Mouse (Mus musculus) c-Kit-negative CD71-positive TER-119-positive erythroid progenitor cells, embryonic 14.5 days (primary cell): ENCODE measurements around the gene Ptprcap.

Experiments used
- DNase-seq: peaks from one replicate; pipeline ENCODE4 v3.0.0-alpha.2; 2013; ENCODE audit warnings: low read depth, low spot score

The Ptprcap gene

DNA sequence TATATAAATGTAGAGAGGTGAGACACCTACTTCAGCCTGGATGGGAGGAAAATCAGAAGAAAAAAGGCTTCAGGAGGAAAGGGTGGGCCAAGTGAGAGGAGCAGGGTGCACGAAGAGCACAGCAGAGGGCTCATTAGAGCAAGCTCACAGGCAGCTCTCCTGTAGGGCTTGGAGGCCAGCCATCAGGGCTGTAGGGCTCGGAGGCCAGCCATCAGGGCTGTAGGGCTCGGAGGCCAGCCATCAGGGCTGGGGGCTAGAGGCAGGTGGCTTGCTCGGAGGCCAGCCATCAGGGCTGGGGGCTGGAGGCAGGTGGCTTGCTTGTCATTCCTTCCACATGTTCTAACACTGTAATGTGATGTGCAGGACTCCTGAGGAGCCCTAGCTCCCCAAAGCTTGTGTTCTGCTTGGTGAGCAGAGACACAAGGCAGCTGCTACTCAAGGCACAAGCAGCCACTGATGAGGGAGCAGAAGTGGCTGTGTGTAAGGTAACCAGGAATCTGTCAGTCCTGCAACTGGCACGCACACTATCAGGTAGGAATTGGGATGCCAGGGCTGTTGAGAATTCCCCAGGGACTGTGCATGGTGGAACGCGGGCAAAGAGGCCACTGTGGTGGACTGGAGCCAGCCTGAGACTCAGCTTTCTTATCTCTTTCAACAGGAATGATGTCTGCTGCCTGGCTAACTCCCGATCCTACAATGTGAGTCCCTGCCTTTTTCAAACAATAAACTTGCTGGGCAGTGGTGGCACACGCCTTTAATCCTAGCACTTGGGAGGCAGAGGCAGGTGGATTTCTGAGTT, 13.5 kb downstream of the Ptprcap start:
- DNase-seq, result no peak

DNA sequence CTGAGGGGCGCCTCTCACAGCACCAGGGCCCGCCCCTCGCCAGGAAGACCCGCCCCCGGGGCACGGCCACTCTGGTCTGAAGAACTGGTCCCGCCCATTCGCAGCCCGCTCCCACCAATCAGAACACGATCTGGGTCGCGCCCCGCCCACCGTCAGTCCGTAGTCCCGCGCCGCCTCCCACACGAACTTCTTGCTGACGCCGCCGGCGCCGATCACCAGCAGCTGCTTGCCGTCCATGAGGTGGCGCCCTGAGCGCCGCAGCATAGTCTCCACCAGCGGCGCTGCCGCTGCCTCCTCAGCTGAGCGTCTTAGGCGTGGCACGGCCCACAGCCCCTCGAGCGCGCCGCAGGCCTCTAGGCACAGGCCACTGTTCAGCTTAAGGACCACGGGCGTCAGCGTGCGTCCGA, 16.0 kb downstream of the Ptprcap start:
- DNase-seq, result peak; percentile 95

DNA sequence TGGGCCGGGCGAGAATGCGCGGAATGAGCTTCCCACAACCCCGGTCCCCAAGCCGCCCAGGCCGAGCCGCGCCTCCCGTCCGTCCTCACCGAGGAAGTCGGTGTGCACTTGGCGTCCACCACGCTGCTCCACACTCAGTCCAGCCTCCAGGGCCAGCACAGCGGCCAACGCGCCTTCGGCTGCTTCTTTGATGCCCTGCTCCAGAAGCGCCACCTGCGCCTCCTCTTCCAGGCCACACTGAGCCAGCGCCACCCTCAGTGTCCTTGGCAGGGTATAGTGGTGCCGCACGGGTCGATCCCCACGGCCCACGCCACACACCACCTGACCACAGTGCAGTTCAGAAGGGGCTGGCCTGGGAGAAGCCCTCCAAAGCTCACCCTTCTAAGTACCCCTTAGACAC, 16.4 kb downstream of the Ptprcap start:
- no peak for DNase-seq

DNA sequence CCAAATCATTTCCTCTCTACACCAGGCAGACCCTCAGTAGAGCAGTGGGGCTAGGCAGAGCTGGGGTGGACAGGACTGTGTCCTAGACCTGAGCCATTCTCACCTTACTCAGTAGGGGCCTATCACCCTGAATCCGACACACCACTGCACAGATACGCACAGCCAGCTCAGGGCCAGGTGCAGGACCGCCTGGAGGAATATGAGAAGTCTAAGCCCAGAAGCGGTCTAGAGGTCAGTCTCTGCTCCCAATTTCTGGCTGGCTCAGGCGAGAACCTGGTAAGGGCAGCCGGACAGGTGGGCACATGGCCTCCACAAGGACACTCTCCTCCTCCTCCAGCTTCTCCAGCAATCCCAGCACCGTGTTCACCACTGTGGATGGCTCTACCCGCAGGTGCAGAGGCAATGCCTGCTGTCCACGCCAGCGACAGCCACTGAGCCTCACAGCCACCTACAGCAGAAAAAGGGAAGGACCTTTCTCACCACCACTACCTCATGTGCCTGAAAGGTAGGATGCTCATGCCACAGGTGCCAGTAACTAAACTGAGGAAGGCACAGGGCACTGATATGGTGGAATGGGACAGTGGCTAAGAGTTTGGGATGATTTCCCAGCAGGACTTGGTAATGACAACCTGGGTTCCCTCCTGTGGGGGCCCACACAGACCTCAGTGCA, 17.5 kb downstream of the Ptprcap start:
- no peak for DNase-seq

DNA sequence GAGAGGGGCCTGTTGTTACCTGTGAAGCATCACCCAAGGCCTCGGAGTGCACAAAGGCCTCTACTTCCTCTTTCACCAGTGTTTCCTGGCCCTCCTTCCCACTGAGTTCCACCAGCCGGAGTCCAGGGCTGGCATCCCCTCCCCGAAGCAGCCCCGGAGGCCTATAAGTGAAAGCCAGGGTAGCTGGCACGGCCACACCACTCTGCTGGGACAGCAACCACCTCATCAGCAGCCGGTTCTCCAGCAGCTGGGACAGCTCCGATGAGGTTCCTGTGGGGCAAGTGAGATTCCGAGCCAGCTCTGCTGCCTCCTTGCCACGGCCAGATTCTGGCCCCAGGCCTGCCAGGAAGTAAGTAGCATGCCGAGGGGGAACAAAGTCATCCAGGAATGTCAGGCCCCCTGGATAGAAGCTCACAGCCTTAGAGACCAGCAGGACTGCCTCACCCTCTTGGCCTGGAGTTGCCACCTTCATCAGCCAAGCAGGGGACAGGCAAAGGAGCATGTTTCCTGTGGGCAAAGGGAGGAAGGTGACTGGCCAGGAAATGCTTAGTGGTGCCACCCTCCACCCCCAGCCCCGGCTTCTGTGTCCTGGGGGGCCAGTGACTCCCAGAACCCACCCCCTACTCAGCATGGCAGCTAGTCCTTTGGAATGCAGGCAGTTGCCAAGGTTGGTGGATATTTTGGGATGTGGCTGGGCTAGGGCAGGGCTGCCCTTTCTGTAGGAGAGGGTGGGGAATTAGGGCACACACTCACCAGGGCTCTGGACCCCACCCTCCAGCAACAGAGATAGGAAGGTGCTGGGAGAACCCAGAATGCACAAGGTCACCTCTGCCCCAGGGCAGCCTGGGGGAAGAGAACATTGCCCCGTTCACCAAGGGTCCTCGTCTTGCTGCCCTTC, 18.2 kb downstream of the Ptprcap start:
- no peak for DNase-seq

DNA sequence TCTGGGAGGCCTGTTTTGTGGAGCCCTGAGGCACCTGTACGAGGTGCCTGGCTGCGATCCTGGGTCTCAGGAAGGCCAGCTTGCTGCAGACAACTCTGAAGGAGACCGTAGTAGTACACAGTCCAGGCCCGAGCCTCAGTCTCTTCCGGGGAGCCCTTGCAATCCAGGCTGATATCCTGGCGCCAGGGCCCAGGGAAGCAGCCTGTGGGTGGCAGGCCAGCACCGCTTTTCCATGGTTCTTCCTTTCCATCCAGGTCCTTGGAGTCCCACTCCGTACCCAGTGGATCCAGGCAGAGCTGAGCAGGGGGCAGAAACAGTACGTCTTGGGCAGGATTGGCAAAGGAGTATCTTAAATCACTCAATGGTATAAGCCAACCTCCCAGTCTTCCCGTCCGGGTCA, 19.5 kb downstream of the Ptprcap start:
- DNase-seq, result no peak

DNA sequence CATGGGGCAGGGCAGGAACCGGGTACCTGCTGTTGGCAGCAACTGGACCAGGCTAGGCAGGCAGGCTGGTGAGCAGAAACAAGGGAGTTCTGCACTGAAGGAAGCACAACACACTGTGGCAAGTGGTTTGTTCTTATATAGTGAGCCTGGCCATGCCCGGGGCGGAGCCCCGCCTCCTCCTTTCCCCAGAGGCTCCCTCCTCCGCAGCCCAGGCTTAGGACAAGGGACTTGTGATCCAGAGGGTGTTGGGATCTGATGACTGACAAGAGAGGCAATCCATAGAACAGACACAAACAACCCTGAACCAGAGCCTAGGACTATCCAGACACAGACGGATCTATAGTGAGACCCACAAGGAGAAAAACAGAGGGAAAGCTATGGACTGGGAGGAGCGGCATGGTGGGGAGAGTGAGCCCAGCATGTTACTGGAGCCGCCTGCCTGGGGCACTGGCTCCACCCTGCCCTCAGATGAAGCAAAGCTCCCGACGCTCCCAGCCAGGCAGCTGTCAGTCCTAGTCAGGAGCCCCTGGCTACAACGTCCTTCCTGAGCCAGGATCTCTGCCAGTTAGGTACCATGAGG, 22.1 kb downstream of the Ptprcap start, which contains the start of gene Carns1:
Carns1 (minus strand) TSS at position 112 of the 580 bp plus-strand sequence.
- no peak for DNase-seq

DNA sequence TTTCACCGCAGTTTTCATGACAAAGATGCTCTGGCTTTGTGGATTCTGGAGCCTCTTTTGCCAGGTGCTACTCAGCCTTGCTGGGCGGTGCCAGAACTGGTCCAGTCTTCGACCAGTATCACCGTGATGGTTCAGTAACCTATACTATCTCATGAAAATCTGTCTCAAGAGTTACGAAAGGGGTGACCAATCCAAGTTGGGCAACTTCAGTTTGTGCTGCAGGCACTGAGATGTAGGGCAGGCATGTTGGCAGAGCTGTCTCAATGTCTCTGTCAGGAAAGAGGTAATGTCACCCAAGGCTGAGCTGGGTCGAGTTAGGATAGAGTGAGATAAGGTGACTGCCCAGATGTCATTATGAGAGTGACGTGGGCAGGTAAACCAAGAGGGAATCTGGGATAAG, 27.0 kb downstream of the Ptprcap start:
- no peak for DNase-seq

DNA sequence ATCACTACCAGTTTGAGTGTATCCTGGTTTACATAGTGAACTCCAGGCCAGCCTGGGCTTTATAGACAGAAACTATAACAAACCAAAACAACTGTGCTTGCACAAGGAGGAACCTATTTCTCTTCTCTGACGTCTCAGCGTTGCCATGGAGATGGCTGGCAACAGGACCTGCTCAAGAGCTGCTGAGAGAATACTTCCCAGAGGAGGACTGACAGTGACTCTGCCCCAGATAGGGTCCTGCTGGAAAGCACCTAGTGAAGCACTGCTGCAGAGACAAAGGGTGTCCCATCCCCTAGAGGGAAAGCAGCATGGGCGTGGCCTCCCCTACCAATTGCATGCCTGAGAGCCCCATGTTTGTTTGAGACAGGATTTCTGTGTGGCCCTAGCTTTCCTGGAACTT, 28.5 kb downstream of the Ptprcap start:
- no peak for DNase-seq

DNA sequence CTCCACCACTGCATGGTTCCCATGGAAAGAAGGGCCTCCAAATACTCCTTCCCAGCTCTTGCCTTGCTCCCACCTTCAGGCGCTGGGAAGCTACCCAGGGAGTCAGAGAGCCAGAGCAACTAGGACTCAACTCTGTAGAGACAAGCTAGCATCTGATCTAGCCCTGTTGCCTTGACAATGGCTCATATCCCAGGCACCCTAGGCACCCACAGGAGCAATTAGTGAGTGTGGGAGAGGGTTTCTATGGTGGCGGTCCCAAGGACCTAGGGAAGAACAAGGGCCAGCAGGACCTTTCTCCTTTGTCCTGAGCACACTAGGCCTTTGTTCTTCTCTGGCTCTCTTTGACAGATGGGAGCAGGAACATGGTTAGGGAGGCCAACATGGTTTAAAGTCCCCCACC, 30.3 kb downstream of the Ptprcap start:
- DNase-seq, result no peak

DNA sequence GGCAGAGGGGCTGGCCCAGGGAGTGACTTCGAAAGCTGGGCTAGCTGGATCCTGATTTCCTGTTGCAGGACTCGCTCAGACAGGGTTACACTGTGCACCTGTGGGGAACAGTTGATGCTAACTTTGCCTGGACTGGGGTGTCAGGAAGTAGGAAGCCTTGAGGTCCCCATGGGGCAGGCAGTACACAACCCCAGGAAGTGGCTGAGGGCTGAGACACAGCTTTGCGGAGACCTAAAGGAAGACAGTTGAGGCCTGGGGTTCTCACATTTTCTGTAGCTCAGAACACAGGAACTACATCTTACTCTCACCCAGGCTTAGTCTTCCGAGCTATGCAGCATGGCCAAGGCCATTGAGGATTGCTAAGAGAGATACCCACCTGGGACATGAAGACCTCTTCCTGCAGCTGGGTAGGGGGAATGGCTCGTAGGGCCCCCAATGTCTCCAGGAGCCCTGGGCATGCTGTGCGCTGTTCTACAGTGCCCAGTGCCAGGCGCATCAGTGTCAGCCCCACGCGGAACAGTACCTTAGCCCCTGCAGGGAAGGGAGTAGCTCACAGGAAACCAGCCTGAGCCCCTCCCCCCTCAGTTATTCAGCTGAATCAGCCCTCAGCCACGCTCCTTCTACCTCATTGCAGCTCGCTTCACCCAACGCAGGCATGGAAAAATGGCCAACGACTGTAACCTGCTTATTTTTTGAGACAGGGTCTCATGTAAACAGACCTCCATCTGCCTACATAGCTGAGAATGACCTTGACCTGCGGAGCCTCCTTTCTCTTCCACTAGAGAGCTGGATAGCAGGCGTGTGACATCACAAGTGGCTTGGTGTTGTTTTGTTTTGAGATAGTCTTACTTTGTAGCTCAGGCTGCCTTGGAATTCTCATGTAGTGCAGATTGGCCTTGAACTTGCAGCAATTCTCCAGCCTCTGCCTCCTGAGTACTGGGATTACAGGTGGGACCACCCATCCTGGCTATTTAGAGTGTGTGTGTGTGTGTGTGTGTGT, 31.9 kb downstream of the Ptprcap start:
- no peak for DNase-seq

DNA sequence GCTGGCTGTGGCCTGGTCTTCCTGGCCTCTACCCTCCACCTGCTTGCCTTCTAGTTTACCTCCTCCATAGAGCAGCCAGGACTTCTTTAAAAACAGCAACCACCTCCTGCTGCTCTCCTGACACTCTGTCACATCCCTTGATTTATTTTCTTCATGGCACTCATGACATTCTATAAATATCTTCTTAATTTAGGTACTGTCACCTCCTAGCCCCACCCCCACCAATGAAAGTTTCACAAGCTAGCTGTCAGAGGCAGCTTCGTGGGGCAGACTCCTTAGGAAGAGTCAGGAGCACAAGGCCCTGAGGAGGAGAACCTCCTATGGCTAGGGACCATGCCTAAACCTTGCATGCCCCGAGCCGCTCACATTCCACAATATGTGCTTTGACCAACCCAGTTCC, 33.9 kb downstream of the Ptprcap start:
- DNase-seq, result no peak

DNA sequence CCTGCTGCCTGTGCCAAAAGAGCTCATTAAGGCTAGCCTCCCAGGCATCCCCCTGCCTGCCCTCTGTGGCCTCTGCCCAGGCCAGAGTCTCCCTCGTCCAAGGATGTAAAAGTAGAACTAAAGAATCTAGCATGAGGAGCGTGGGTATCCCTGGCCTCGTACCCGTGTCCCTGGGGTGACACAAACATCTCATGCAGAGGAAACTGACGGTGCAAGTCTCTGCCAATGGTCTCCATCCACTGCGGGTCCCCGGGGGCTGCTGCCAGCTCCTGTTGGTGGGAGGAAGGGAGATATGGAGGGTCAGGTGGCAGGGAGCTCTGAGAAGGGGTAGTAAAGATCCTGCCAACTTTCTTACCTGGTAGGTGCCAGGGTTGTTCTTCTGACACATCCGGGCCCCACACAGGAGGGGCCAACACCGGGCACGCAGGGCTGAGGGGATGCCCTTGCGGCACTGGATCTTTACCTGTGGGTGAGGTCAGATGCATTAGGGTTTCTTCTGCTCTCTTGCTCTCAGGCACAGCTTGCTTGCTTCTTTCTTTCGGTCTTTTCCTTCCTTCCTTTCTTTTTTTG, 35.7 kb downstream of the Ptprcap start:
- no peak for DNase-seq

DNA sequence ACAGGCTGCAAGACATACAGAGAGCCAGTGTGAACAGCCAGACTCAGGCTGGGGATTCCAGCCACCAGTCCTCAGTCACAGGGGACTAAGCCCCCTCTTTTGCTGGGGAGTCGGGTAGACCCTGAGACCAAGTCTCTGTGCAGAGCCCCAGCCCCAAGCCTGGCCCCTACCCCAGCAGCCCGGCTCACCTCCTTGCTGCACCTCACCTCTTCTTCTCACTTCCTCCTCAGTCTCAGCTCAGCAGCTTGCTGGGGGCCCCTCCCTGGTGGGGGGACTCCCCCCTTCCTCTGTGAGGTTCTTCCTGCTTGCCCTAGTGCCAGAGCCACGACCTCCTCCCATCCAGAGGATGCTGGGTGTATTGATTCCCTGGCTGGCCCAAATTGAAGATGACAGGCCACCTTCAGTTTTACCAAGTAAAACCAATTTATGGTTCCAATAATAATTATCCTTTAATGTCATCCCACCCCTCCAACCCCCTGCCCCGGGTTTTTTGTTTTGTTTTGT, 37.5 kb downstream of the Ptprcap start, which contains the start of gene Tbc1d10c:
Tbc1d10c (minus strand) TSS at position 454 of the 504 bp plus-strand sequence.
- DNase-seq, result no peak

DNA sequence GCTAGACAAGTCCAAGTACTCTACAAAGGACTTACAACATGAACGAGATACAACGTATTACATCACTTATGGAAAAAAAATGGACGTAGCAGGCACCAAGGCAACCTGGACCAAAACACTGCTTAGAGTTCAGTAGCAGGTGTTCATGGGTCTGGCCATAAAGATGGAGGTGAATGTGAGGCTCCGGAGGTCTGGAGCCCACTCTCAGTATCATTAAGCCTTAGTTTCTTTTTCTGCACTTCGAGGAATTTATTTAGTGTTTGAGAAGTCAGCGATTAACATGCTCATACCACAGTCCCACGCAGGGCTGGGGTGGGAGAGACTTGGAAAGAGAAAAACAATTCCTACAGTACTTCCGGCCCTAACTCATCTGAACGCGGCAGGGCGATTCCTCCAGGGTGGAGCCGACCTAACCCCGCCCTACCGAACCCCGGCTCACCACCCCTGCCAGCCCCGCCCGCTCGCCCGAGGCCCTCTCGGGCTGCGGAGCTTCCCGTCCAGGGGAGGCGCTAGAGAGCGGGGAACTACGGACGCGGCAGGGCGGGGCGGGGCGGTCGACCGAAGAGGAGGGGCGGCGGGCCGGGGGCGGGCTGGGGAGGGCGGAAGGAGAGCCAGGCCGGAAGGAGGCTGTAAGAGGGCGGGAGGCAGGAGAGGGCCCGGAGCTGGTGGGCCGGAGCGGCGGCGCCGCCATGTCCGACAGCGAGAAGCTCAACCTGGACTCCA, 38.3 kb downstream of the Ptprcap start, which contains the start of gene Ppp1ca:
Ppp1ca (plus strand) TSS at position 538 of the 723 bp plus-strand sequence.
- peak; percentile 90 for DNase-seq

DNA sequence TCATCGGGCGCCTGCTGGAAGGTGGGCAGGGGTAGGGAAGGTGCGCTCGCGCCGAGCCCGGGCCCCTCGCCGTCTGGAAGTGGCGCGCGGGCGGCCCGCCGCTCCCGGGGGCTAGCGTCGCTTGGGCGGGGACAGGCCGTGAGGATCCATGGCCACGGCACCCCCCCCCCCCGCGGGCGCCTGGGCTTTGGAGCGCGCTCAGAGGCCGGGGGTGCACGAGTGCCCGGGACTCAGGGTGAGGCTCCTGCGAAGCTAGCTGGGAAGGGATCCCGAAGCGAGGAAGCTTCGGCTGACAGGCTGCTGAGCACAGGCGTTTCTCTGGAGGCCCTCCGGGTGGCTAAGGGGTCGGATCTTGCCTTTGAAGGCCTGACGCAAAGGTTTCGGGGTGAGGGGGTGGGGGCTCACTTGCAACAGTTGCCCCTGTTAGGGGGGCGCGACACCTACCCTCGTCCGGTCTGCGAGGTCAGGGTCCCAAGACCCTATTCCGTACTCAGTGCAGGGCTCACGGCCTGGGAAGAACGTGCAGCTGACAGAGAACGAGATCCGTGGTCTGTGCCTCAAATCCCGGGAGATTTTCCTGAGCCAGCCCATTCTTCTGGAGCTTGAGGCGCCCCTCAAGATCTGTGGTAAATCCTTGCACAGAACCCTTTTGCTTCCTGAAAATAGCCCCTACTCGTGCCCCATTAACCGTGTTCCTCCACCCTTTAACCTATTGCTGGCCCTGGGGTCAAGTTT, 39.0 kb downstream of the Ptprcap start:
- DNase-seq, result no peak

DNA sequence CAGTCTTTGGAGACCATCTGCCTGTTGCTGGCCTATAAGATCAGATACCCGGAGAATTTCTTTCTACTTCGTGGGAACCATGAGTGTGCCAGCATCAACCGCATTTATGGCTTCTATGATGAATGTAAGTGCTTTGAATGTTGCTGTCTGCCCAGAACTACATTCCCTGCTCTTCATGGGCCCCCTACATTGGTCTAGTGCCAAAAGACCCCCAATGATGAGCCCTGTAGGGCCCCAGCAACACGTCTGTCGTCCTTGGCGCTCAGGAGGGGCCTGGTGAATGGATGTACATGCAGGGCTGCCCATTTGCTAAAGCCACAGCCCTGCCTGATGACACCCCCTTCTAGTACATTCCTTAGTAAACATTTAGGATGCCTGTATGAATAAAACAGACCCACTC, 39.7 kb downstream of the Ptprcap start:
- no peak for DNase-seq

DNA sequence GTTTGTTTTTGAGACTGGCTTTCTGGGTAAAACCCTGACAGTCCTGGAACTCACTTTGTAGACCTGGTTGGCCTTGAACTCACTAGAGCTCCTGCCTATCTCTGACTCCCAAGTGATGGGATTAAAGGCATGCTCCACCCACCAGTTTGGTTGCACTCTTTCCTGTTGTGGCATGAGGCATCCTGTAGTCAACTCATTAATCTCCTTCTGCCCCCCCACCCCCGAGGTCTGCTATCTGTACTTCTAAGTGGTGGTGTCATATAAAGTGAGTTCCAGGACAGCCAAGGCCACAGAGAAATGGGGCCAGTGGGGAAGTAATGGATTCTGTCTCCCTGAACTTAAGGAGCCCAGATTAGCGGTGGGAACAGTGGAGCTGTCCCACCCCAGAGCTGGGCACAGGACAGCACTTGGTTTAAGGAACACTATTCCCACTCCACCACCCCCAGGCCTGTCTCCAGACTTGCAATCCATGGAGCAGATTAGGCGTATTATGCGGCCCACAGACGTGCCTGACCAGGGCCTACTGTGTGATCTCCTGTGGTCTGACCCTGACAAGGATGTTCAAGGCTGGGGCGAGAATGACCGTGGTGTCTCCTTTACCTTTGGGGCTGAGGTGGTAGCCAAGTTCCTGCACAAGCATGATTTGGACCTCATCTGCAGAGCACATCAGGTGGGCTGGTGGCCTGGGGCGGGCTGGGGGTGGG, 40.8 kb downstream of the Ptprcap start:
- no peak for DNase-seq
